Mouse (Mus musculus): ENCODE measurements around the gene Ifna16. TPM values are rescaled to one million over a fixed set of nuclear protein-coding genes. Genes with fewer than 3 reads are reported as not detected.

Ifna16 gene
- polyA plus RNA-seq (2011; ENCODE audit: insufficient read depth, insufficient read length, low read depth, missing spikeins), result not detected in 2 replicates

- TF ChIP-seq EP300 (IDR thresholded peaks at IDR 0.05; ENCODE audit: insufficient read depth, low read depth, low read length), result no peak
- TF ChIP-seq POLR2A (IDR thresholded peaks at IDR 0.05; ENCODE audit: insufficient read depth, low read length), result no peak
- TF ChIP-seq CTCF (IDR thresholded peaks at IDR 0.05; ENCODE audit: low read depth, low read length), result no peak
These were observed at the start of gene Ifna16 for GRCm38 (mm10) chr4:88676824-88677223. Gene Ifna16, minus strand, starts transcription at chr4:88676924.

GRCm38 (mm10) chr4:88723497-88724090 is 46.9 kb upstream of the Ifna16 start:
- H3K27me3 ChIP-seq (ENCODE audit: control insufficient read depth, insufficient read depth, low read length, poor library complexity, severe bottlenecking), result no peaks in the 10 kb centered on the region
- peaks cover 8% of the 10 kb centered on the region for H3K9me3 ChIP-seq (replicated peaks; ENCODE audit: control insufficient read depth, insufficient read depth, low read length, poor library complexity, severe bottlenecking)
- no peak overlapping the region for H3K9ac ChIP-seq (ENCODE audit: low read depth, poor library complexity, severe bottlenecking)
- H3K4me3 ChIP-seq (ENCODE audit: low read depth, low read length), result no peak overlapping the region
- peak overlapping the region; percentile 81 for H3K27ac ChIP-seq (ENCODE audit: insufficient read depth, low read length)
- TF ChIP-seq EP300 (IDR thresholded peaks at IDR 0.05; ENCODE audit: insufficient read depth, low read depth, low read length) (no peak), CTCF (IDR thresholded peaks at IDR 0.05; ENCODE audit: low read depth, low read length) (no peak), POLR2A (IDR thresholded peaks at IDR 0.05; ENCODE audit: insufficient read depth, low read length) (no peak)
- H3K4me1 ChIP-seq (ENCODE audit: control insufficient read depth, insufficient read depth, low read length), result peaks cover 2% of the 10 kb centered on the region
- peaks cover 17% of the 10 kb centered on the region for H3K36me3 ChIP-seq (ENCODE audit: control insufficient read depth, insufficient read depth, low read length, poor library complexity, severe bottlenecking)

More at GRCm38 (mm10) chr4:88676824-88677223, at the start of gene Ifna16:
- Histone ChIP-seq H3K9ac (ENCODE audit: low read depth, poor library complexity, severe bottlenecking) (no peak within 1 kb of the TSS), H3K27ac (ENCODE audit: insufficient read depth, low read length) (no peak within 1 kb of the TSS), H3K36me3 (ENCODE audit: control insufficient read depth, insufficient read depth, low read length, poor library complexity, severe bottlenecking) (no peaks in the 10 kb centered on the region), H3K4me1 (ENCODE audit: control insufficient read depth, insufficient read depth, low read length) (no peaks in the 10 kb centered on the region), H3K9me3 (replicated peaks; ENCODE audit: control insufficient read depth, insufficient read depth, low read length, poor library complexity, severe bottlenecking) (no peaks in the 10 kb centered on the region), H3K4me3 (ENCODE audit: low read depth, low read length) (no peak within 1 kb of the TSS), H3K27me3 (ENCODE audit: control insufficient read depth, insufficient read depth, low read length, poor library complexity, severe bottlenecking) (no peaks in the 10 kb centered on the region)

- H3K36me3 ChIP-seq (ENCODE audit: control insufficient read depth, insufficient read depth, low read length, poor library complexity, severe bottlenecking), result peaks cover 21% of the 10 kb centered on the region
- peak within 1 kb of the TSS; percentile 69 for H3K4me3 ChIP-seq (ENCODE audit: low read depth, low read length)
- peaks cover 8% of the 10 kb centered on the region; the same call in 1 of the 2 replicates for H3K9me3 ChIP-seq (replicated peaks; ENCODE audit: control insufficient read depth, insufficient read depth, low read length, poor library complexity, severe bottlenecking)
- H3K9ac ChIP-seq (ENCODE audit: low read depth, poor library complexity, severe bottlenecking), result peak within 1 kb of the TSS; percentile 58
- TF ChIP-seq CTCF (IDR thresholded peaks at IDR 0.05; ENCODE audit: low read depth, low read length), result no peak
- peak; percentile 16 for TF ChIP-seq POLR2A (IDR thresholded peaks at IDR 0.05; ENCODE audit: insufficient read depth, low read length)
- 0 out of 2 replicates have a peak, but pooled peaks have one; percentile 15 for TF ChIP-seq EP300 (IDR thresholded peaks at IDR 0.05; ENCODE audit: insufficient read depth, low read depth, low read length)
- H3K4me1 ChIP-seq (ENCODE audit: control insufficient read depth, insufficient read depth, low read length), result peaks cover 2% of the 10 kb centered on the region
- H3K27me3 ChIP-seq (ENCODE audit: control insufficient read depth, insufficient read depth, low read length, poor library complexity, severe bottlenecking), result no peaks in the 10 kb centered on the region
- H3K27ac ChIP-seq (ENCODE audit: insufficient read depth, low read length), result peak within 1 kb of the TSS; percentile 17
These were observed 45.3 kb upstream of the Ifna16 start, which contains the start of the genes Gm26566 and Klhl9 for GRCm38 (mm10) chr4:88721791-88722721. Gene Gm26566, plus strand, starts transcription at chr4:88721805. Gene Klhl9, minus strand, starts transcription at chr4:88722465.

- TF ChIP-seq POLR2A (IDR thresholded peaks at IDR 0.05; ENCODE audit: insufficient read depth, low read length) (no peak), CTCF (IDR thresholded peaks at IDR 0.05; ENCODE audit: low read depth, low read length) (no peak), EP300 (IDR thresholded peaks at IDR 0.05; ENCODE audit: insufficient read depth, low read depth, low read length) (no peak)
- Histone ChIP-seq H3K9me3 (replicated peaks; ENCODE audit: control insufficient read depth, insufficient read depth, low read length, poor library complexity, severe bottlenecking) (peaks cover 8% of the 10 kb centered on the region; the same call in 1 of the 2 replicates), H3K9ac (ENCODE audit: low read depth, poor library complexity, severe bottlenecking) (no peak overlapping the region), H3K4me3 (ENCODE audit: low read depth, low read length) (no peak overlapping the region), H3K27ac (ENCODE audit: insufficient read depth, low read length) (no peak overlapping the region), H3K4me1 (ENCODE audit: control insufficient read depth, insufficient read depth, low read length) (peaks cover 2% of the 10 kb centered on the region), H3K27me3 (ENCODE audit: control insufficient read depth, insufficient read depth, low read length, poor library complexity, severe bottlenecking) (no peaks in the 10 kb centered on the region), H3K36me3 (ENCODE audit: control insufficient read depth, insufficient read depth, low read length, poor library complexity, severe bottlenecking) (peaks cover 21% of the 10 kb centered on the region)
These were observed 42.0 kb upstream of the Ifna16 start for GRCm38 (mm10) chr4:88718715-88719114.

GRCm38 (mm10) chr4:88715059-88715458 is 38.3 kb upstream of the Ifna16 start:
- peaks cover 1% of the 10 kb centered on the region; the same call in 1 of the 2 replicates for H3K9me3 ChIP-seq (replicated peaks; ENCODE audit: control insufficient read depth, insufficient read depth, low read length, poor library complexity, severe bottlenecking)
- no peaks in the 10 kb centered on the region for H3K27me3 ChIP-seq (ENCODE audit: control insufficient read depth, insufficient read depth, low read length, poor library complexity, severe bottlenecking)
- no peak overlapping the region for H3K4me3 ChIP-seq (ENCODE audit: low read depth, low read length)
- H3K36me3 ChIP-seq (ENCODE audit: control insufficient read depth, insufficient read depth, low read length, poor library complexity, severe bottlenecking), result peaks cover 13% of the 10 kb centered on the region
- TF ChIP-seq CTCF (IDR thresholded peaks at IDR 0.05; ENCODE audit: low read depth, low read length) (no peak), POLR2A (IDR thresholded peaks at IDR 0.05; ENCODE audit: insufficient read depth, low read length) (no peak), EP300 (IDR thresholded peaks at IDR 0.05; ENCODE audit: insufficient read depth, low read depth, low read length) (no peak)
- no peak overlapping the region for H3K9ac ChIP-seq (ENCODE audit: low read depth, poor library complexity, severe bottlenecking)
- H3K27ac ChIP-seq (ENCODE audit: insufficient read depth, low read length), result no peak overlapping the region
- peaks cover 2% of the 10 kb centered on the region for H3K4me1 ChIP-seq (ENCODE audit: control insufficient read depth, insufficient read depth, low read length)
